Mouse (Mus musculus) G1E (cell line): ENCODE measurements at regions not wholly inside any gene's neighbourhood (a gene's known extent, or its start where the extent isn't known, plus 50 kb on each side); places are given as distances from the start of the nearest gene placed in this dataset.

Source experiments
- CTCF ChIP-seq: IDR thresholded peaks from 2 replicates; pipeline ENCODE4 v1.5.1; 2012; ENCODE audit warnings: low read depth, low read length, inconsistent platforms, mixed read lengths
- GATA1 ChIP-seq: IDR thresholded peaks from 2 replicates; pipeline ENCODE4 v1.6.1; 2012; ENCODE audit warnings: borderline replicate concordance, low read length, inconsistent platforms, mixed read lengths
- TAL1 ChIP-seq: conservative IDR thresholded peaks from 2 replicates; pipeline ENCODE4 v1.6.1; 2012; ENCODE audit warnings: low read depth, low read length, inconsistent platforms, mixed read lengths

DNA sequence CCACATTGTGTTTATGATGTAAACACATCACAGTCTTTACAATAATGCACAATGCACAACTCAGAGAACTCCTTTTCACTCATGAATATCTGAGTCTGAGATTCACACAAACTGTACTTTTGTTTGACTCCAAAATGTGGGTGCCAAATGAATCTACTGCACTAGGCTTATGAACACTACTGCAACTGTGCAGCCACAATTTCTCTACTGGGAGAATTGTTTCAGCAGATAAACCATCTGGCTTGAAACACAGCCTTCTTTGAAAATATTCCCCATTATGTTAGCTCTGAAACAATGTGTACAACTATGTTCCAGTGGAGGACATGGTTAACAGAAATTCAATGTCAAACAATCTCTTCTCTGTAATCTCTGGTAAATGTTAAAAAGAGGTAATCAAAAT is 166.6 kb upstream of the Zeb2 start:
- TF ChIP-seq CTCF, result no peak
- TF ChIP-seq GATA1, result no peak
- TF ChIP-seq TAL1, result no peak
